In the genomic region with DNA sequence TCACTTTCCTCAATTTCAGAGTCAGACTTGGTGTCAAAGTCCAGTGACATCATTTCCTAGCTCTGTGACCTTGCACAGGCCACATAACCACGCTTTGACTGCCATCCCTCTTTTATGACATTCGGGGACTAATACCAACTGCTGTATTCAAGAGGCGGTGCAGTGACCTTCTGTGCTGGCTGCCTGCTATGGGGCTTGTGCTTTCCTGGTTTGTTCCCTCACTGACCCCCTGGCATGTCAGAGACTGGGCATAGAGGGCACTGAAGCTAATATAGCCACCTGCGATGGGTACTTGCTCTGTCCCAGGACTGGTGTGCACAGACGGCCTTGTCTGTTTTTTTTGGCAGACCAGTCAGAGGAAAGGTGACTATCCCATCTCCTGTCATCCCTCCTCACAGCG, we compare ENCODE assay signal across 27 mouse cellular contexts.
DNase-seq lines count a peak whose midpoint lies in the region; ATAC-seq and TF ChIP-seq lines count a peak whose summit lies in the region.
"Had no signal": no experiment of that assay in that cellular context is flagged by ENCODE, and none has a peak within 500 bp of the region (broad histone marks: within the 10 kb centered on the region; RNA-seq: fewer than 3 reads in every experiment).

No protein-coding gene starts in this region.

- H3K9ac ChIP-seq in intestine, postnatal 0 days (ENCODE audit: low read depth, low read length), result no peak overlapping the region
- no peak overlapping the region for H3K9ac ChIP-seq in intestine, embryonic 15.5 days
- H3K9ac ChIP-seq: embryonic facial prominence, embryonic 12.5 days; embryonic facial prominence, embryonic 15.5 days; forebrain, embryonic 12.5 days; forebrain, embryonic 15.5 days; heart, embryonic 12.5 days; heart, embryonic 15.5 days had no signal

- no peak for TF ChIP-seq CTCF in intestine, postnatal 0 days (IDR thresholded peaks at IDR 0.05; ENCODE audit: low read depth)

- no peaks in the 10 kb centered on the region for H3K79me2 ChIP-seq in myocyte (ENCODE audit: control insufficient read depth, insufficient read depth)

- no peaks in the 10 kb centered on the region for H3K36me3 ChIP-seq in intestine, postnatal 0 days (ENCODE audit: control insufficient read depth, insufficient read depth)
- H3K36me3 ChIP-seq in intestine, embryonic 15.5 days, result no peaks in the 10 kb centered on the region
- H3K36me3 ChIP-seq in myocyte (ENCODE audit: control insufficient read depth, insufficient read depth), result no peaks in the 10 kb centered on the region
- H3K36me3 ChIP-seq: embryonic facial prominence, embryonic 12.5 days; embryonic facial prominence, embryonic 15.5 days; forebrain, embryonic 12.5 days; forebrain, embryonic 15.5 days; heart, embryonic 12.5 days; heart, embryonic 15.5 days had no signal

- no peak overlapping the region for H3K4me3 ChIP-seq in intestine, postnatal 0 days (ENCODE audit: low read depth, low read length)
- H3K4me3 ChIP-seq in intestine, embryonic 15.5 days (replicated peaks), result no peak overlapping the region
- H3K4me3 ChIP-seq in myocyte, result no peak overlapping the region
- H3K4me3 ChIP-seq: embryonic facial prominence, embryonic 12.5 days; embryonic facial prominence, embryonic 15.5 days; forebrain, embryonic 12.5 days; forebrain, embryonic 15.5 days; heart, embryonic 12.5 days; heart, embryonic 15.5 days had no signal

- no peaks in the 10 kb centered on the region for H3K27me3 ChIP-seq in intestine, postnatal 0 days (replicated peaks; ENCODE audit: control insufficient read depth, insufficient read depth, low read length)
- no peaks in the 10 kb centered on the region for H3K27me3 ChIP-seq in intestine, embryonic 15.5 days (replicated peaks)
- H3K27me3 ChIP-seq in myocyte (ENCODE audit: control insufficient read depth, insufficient read depth, insufficient read length), result no peaks in the 10 kb centered on the region
- H3K27me3 ChIP-seq: CH12.LX; embryonic facial prominence, embryonic 12.5 days; embryonic facial prominence, embryonic 15.5 days; forebrain, embryonic 12.5 days; forebrain, embryonic 15.5 days; heart, embryonic 12.5 days; heart, embryonic 15.5 days; Patski had no signal

- 0 out of 2 replicates have a peak, but pooled peaks have one; percentile 29 for ATAC-seq in intestine, postnatal 0 days
- ATAC-seq in intestine, embryonic 15.5 days, result no peak
- ATAC-seq in cerebellum, adult (ENCODE audit: insufficient number of reproducible peaks, low FRiP score, low TSS enrichment), result no peak
- ATAC-seq: forebrain, embryonic 15.5 days; hindbrain, embryonic 16.5 days; intestine, embryonic 16.5 days had no signal

- no peaks in the 10 kb centered on the region for H3K9me3 ChIP-seq in intestine, postnatal 0 days (ENCODE audit: control insufficient read depth)
- H3K9me3 ChIP-seq in intestine, embryonic 15.5 days, result no peaks in the 10 kb centered on the region
- H3K9me3 ChIP-seq: embryonic facial prominence, embryonic 12.5 days; embryonic facial prominence, embryonic 15.5 days; forebrain, embryonic 12.5 days; forebrain, embryonic 15.5 days; G1E; heart, embryonic 12.5 days; heart, embryonic 15.5 days had no signal

- 71% methylated on average over 6 of the region's 6 CpGs for WGBS in intestine, postnatal 0 days
- WGBS in intestine, embryonic 15.5 days, result 78% methylated on average over 6 of the region's 6 CpGs

- no peaks in the 10 kb centered on the region for H3K4me1 ChIP-seq in intestine, postnatal 0 days (replicated peaks; ENCODE audit: control insufficient read depth, insufficient read depth, low read length)
- peaks cover 4% of the 10 kb centered on the region; the same call in 1 of the 2 replicates for H3K4me1 ChIP-seq in intestine, embryonic 15.5 days (replicated peaks)

- H3ac ChIP-seq in myocyte (ENCODE audit: control insufficient read depth, insufficient read length), result no peak overlapping the region

- no peak overlapping the region for H3K27ac ChIP-seq in intestine, postnatal 0 days (ENCODE audit: low read depth, low read length)
- no peak overlapping the region for H3K27ac ChIP-seq in intestine, embryonic 15.5 days
- H3K27ac ChIP-seq: embryonic facial prominence, embryonic 12.5 days; embryonic facial prominence, embryonic 15.5 days; forebrain, embryonic 12.5 days; forebrain, embryonic 15.5 days; heart, embryonic 15.5 days had no signal

- no peak for TF ChIP-seq POLR2A in myocyte (IDR thresholded peaks at IDR 0.05; ENCODE audit: insufficient read length, low read depth)

- no peak overlapping the region for H3K4me2 ChIP-seq in intestine, postnatal 0 days (replicated peaks; ENCODE audit: low read depth)
- H3K4me2 ChIP-seq in intestine, embryonic 15.5 days (replicated peaks), result no peak overlapping the region
- peak overlapping the region; percentile 10 for H3K4me2 ChIP-seq in myocyte (ENCODE audit: low read depth)
- H3K4me2 ChIP-seq: embryonic facial prominence, embryonic 12.5 days; embryonic facial prominence, embryonic 15.5 days; forebrain, embryonic 12.5 days; forebrain, embryonic 15.5 days; heart, embryonic 12.5 days; heart, embryonic 15.5 days had no signal

- peak; percentile 59 to 81 for DNase-seq in adrenal gland, adult (ENCODE audit: inconsistent age in 2 of 2, low spot score in 1 of 2)
- DNase-seq in adrenal gland, postnatal 4 days (ENCODE audit: low spot score in 2 of 2), result no peak
- DNase-seq in adrenal gland, postnatal 14 days, result peak; percentile 67
- no peak for DNase-seq in thymus, postnatal 10 days (ENCODE audit: low spot score in 2 of 2)
- DNase-seq: cerebellum, adult 2 months; cerebellum, adult 9-11 months; cerebellum, postnatal 25 days; gastrocnemius, postnatal 25 days; heart, adult 18-20 months; heart, postnatal 14 days; heart, postnatal 4 days; kidney, adult 8-10 months had no signal

TF ChIP-seq in myocyte, 11 proteins besides CTCF, POLR2A, EP300 and RAD21:
- TF ChIP-seq MYOD1 (IDR thresholded peaks at IDR 0.05; ENCODE audit: control insufficient read depth in 1 of 3, insufficient read length in 2 of 3, low read depth in 2 of 3) (no peak), CEBPB (IDR thresholded peaks at IDR 0.05; ENCODE audit: insufficient read depth, poor library complexity, severe bottlenecking) (no peak), E2F4 (IDR thresholded peaks at IDR 0.05; ENCODE audit: insufficient read depth) (no peak), USF1 (IDR thresholded peaks at IDR 0.05; ENCODE audit: low read depth) (no peak), POLR2AphosphoS2 (IDR thresholded peaks at IDR 0.05; ENCODE audit: insufficient read length, low read depth) (no peak), TCF12 (IDR thresholded peaks at IDR 0.05; ENCODE audit: insufficient read depth, poor library complexity, severe bottlenecking) (no peak), MAX (IDR thresholded peaks at IDR 0.05; ENCODE audit: low read depth) (no peak), SRF (IDR thresholded peaks at IDR 0.05; ENCODE audit: control insufficient read depth, insufficient read length, low read depth) (no peak), REST (IDR thresholded peaks at IDR 0.05; ENCODE audit: insufficient read depth, insufficient read length) (no peak), TCF3 (IDR thresholded peaks at IDR 0.05; ENCODE audit: insufficient read length, low read depth) (no peak), MYOG (IDR thresholded peaks at IDR 0.05; ENCODE audit: control insufficient read depth in 1 of 3, insufficient read depth in 1 of 3, insufficient read length in 2 of 3, low read depth in 2 of 3) (no peak)

Comparison
In these comparisons a context has a peak if more than half of its experiments do, and no peak if none do; other contexts are left out.
1. DNase-seq: peak in adrenal gland, adult (2 of 2) and adrenal gland, postnatal 14 days (single experiment); none in adrenal gland, postnatal 4 days (0 of 2) and thymus, postnatal 10 days (0 of 2).